Mouse (Mus musculus) left cerebral cortex, postnatal 14 days (tissue): ENCODE results near the gene Creld2. TPM values are rescaled to one million over a fixed set of nuclear protein-coding genes. Genes with fewer than 3 reads are reported as not detected.
A peak's percentile ranks its signal among the peaks of the same experiment; 100 is the strongest.
"Not testable (repeated sequence)": the region's sequence is repeated elsewhere in the genome, so short reads cannot be mapped to it uniquely, and the experiment has no call there.

Experiments used
- DNase-seq, 2 experiments: peaks; one replicate each; pipeline ENCODE4 v3.0.0; 2021 to 2022; ENCODE audit warnings: low spot score in 2 of 2, mixed read lengths in 1 of 2
- intact Hi-C: fragments of 180-260 bp; cut with DNase I; formaldehyde crosslinking; loops from one replicate; pipeline ENCODE4 v1.15.1; 2025
- long read RNA-seq, 2 experiments: library from polyadenylated mRNA; stranded (forward); transcript quantifications; one replicate each; pipeline ENCODE4 v2.0.0; 2021
- total RNA-seq, 2 experiments: library from RNA; stranded (reverse); gene quantifications; 2 replicates each; pipeline ENCODE4 v1.2.3; 2021

Gene Creld2
- 10 to 100 TPM; 18.9 to 21.4 TPM for total RNA-seq
- long read RNA-seq, experiment 1, transcript Creld2-201 (10 exons, 1,366 nt), result major isoform, 18 of 24 reads
- long read RNA-seq, experiment 1, partial matches to known transcripts, result 3 of 24 reads
- long read RNA-seq, experiment 1, other reads (novel, unspliced or antisense), result 3 of 24 reads
- long read RNA-seq, experiment 2, transcript Creld2-201 (10 exons, 1,366 nt), result major isoform, 27 of 29 reads
- long read RNA-seq, experiment 2, partial matches to known transcripts, result 2 of 29 reads
- long read RNA-seq, experiment 2, other reads (novel, unspliced or antisense), result 0 of 29 reads

DNA sequence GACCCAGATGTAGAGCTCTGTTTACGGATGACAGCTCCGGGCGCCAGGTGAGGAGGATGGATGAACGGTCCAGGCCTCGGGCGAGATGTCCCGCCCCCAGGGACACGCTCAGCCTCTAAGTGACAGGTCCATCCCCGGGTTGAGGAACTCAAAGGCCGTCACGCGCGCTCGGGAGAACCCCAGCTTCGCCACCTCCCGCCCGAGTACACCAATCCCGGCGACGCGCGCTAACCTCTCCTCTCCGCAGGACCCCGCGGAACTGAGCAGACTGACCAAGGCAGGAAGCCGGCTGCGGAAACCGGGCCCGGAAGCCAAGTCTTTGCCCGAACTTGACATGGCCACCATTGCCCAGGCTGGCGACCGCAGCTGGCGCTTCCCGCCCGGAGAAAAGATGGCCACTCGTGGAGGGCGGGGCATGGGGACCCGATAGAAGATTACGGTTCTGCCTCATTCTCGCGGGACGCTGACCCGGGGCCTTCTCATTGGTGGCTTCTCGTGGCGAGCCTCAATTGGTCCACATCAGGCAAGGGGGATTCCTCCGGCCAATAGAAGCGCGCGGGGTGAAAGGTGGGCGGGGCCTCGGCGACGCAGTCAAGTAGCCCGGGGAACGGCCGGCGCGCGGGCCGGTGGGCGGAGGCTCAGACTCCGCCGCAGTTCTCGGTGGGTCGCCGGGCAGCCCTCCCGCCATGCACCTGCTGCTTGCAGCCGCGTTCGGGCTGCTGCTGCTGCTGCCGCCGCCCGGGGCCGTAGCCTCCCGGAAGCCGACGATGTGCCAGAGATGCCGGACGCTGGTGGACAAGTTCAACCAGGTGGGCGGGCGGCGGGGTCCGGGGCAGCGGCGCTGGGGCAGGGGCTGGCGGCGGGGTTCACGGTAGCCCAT lies at the start of gene Creld2, which contains the start of gene Alg12:
Gene Creld2, plus strand, starts transcription at position 621 of the 880 bp plus-strand sequence.
Gene Alg12, minus strand, starts transcription at position 293 of the 880 bp plus-strand sequence.
- intact Hi-C loops, result loop anchor here (10.0 kb wide), 1 partner anchor 54 kb away; no protein-coding TSS in a partner anchor
- peak; percentile 100 for DNase-seq

DNA sequence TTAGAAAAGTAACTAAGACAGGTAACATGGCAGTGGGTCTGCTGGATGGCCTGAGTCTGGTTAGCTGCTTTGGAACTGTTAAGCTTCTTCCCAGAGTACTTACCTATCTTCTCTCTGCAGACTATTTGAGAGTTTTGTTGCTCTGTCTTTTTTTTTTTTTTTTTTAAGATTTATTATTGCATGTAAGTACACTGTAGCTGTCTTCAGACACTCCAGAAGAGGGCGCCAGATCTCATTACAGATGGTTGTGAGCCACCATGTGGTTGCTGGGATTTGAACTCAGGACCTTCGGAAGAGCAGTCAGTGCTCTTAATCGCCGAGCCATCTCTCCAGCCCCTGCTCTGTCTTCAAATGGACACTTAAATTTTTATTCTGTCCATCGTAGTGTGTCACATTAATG lies 44.8 kb upstream of the Creld2 start:
- intact Hi-C loops, DNase-seq: not testable (repeated sequence)

DNA sequence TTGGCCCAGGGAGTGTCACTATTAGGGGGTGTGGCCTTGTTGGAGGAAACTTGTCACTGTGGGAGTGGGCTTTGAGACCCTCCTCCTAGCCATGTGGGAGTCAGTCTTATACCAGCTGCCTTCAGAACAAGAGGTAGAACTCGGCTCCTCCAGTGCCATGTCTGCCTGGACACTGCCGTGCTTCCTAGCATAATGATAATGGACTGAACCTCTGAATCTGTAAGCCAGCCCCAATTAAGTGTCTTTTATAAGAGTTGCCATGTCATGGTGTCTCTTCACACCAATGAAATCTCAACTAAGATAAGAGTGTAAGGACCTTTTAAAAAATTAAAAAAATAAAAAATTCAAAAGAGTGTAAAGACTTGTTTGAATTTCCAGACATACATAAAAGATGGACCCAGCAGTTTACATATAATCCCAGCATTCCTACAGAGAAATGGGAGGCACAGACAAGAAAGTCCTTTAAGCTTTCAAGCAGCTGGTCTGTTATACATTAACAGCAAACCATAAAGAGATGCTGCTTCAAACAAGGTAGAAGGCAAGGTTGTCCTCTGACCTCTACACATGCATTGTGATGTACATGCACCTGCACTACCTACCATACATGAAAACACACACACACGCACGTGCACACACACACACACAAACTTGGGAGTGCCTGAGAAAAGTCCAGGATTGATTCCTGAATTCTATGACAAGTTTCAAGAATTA lies 27.2 kb upstream of the Creld2 start:
- intact Hi-C loops, result no loop called here
- DNase-seq, result no peak

DNA sequence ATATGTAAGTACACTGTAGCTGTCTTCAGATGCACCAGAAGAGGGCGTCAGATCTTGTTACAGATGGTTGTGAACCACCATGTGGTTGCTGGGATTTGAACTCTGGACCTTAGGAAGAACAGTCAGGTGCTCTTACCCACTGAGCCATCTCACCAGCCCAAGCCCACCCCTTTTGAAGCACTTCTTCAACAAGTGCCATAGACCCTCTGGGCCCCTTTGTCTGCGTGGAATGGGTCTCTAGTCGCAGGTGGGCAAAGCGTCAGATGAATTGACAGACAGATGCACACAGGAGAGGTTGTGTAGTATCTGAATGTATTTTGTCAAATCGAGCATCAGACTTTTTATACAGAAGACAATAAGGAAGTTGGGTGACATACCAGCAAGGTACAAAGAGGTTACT lies 24.7 kb upstream of the Creld2 start:
- intact Hi-C loops, DNase-seq: not testable (repeated sequence)

DNA sequence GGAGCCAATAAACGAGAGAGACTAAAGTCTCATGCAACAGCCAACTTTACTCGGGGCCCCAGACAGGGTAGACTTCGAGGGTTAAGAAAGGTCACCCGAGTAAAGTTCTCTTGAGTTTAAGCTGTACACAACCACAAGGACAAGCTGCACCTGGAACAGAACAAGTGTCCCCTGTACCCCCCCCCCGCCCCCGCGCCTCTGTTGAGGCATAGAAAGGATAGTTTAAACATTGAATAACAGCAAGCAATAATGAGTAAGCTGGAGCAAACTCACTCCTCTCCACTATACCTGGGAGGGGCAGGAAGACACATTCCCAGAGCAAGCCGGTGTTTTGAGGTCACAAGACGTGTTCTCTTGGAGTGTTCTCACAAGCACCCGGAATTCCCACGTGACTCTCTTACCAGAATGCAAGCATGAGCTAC lies 19.5 kb upstream of the Creld2 start:
- intact Hi-C loops, result no loop called here
- DNase-seq, result no peak

DNA sequence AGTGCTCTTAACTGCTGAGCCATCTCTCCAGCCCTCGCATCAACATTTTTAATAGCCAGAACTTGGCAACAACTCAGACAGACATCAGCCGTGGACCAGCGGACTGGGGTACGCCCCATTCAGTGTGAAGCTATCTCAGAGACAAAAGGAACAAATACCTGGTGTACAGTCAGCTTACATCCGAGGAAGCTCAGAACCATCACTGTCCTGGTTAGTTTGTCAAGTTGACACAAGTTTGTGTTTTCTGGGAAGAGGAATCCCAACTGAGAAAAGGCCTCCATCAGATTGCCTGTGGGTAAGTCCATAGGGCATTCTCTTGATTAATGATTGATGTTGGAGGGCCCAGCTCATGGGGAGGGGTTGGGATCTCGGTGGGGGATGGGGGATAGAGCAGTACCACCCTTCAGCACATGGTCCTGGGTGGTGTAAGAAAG lies 18.5 kb upstream of the Creld2 start:
- intact Hi-C loops, result no loop called here
- DNase-seq, result no peak

DNA sequence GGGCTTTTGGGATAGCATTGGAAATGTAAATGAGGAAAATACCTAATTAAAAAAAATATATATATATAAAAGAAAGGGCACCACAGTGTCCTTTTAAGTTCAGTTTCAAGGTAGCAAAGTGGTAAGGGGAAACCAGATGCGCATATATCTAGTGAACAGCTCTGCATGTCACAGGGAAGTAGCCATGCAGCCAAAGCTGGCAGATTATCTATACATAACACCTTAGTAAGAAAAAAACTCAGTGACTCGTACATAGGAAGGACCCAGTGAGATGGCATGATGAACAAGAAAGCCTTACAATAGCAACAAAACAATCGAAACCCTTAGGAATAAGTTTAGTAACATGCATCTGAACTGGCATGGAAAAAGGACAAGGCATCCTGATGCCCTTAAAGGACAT lies 17.5 kb upstream of the Creld2 start:
- intact Hi-C loops, result no loop called here
- no peak for DNase-seq

DNA sequence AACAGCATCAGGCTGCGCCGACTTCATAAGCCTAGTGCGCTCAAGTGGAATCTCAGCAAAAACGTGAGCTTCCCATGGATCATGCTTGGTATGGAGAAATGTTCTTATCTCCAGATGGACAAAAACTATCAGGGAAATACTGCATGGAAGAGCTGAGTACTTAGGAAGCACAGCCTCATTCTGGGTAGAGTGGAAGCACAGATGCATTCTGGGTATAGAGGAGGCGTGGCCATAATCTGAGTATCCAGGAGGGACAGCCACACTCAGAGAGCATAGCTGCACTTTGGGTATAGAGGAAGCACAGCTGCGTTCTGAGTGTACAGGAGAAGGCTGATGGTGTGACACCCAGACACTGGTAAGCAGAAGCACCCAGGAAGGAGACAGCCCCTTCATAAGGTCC lies 17.1 kb upstream of the Creld2 start:
- intact Hi-C loops, result no loop called here
- DNase-seq, result no peak

DNA sequence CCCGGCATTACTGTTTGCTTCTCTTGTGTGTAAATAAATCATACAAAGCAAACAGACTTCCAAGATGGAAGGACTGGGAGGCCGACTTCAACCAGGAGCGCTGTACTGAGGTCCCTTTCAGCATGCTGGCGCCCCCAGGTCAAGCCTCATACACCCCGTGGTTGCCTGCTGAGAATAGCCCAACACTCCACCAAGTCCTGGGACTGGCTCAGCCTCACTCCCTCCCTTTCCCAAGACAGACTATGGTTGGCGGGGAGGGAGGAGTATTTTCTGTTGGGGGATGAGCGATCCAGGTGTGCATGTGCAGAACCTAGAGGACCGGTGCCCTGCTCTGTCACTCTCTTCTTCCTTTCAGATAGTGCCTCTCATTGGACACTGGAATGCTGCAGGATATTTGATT lies 11.3 kb upstream of the Creld2 start:
- DNase-seq, result no peak
- intact Hi-C loops, result no loop called here

DNA sequence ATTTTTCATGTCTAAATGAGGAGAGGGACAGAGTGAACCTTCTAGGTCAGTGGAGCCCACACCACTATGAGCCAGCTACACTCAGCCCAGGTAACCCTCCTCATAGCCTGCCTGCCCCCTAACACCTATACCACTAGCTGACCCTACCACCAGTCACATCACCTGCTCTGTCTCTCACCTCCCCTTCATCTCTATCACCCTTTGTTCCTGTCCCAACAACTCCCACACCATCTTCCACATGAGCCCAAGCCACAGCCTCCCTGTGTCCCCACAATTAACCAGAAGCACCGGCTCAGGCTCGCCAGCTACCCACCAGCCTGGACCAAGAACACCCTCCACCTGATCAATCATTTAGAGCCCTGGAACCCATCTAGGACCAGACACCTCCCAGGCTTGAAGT lies 9.1 kb upstream of the Creld2 start:
- intact Hi-C loops, result loop anchor here (10.0 kb wide), 1 partner anchor 46 kb away; no protein-coding TSS in a partner anchor
- no peak for DNase-seq

DNA sequence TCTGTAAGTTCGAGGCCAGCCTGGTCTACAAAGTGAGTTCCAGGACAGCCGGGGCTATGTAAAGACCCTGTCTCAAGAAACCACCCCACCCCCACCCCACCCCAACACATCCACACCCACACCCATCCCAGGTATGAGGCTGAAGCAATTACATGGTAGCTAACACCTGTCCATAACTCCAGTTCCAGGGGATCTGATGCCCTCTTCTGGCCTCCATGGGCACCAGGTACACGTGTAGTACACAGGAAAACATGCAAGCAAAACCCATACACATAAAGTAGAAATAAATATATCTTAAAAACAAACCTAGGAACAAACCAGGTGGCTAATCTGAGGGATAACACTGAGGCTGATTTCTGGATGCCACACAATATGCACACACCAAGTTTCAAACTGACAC lies 6.2 kb upstream of the Creld2 start:
- intact Hi-C loops, result loop anchor here (10.0 kb wide), 1 partner anchor 48 kb away; no protein-coding TSS in a partner anchor
- DNase-seq, result no peak

DNA sequence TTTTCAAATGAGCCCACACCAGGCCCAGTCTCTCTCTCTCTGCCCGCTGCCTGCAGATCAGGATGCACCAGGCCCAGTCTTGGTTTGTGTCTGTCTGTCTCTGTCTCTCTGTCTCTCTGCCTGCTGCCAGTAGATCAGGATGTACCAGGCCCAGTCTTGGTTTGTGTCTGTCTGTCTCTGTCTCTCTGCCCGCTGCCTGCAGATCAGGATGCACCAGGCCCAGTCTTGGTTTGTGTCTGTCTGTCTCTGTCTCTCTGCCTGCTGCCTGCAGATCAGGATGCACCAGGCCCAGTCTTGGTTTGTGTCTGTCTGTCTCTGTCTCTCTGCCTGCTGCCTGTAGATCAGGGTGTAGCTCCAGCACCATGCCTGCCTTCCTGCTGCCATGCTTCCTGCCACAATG lies 5.6 kb upstream of the Creld2 start:
- not testable (repeated sequence) for DNase-seq
- intact Hi-C loops, result loop anchor here (10.0 kb wide), 1 partner anchor 49 kb away; no protein-coding TSS in a partner anchor

DNA sequence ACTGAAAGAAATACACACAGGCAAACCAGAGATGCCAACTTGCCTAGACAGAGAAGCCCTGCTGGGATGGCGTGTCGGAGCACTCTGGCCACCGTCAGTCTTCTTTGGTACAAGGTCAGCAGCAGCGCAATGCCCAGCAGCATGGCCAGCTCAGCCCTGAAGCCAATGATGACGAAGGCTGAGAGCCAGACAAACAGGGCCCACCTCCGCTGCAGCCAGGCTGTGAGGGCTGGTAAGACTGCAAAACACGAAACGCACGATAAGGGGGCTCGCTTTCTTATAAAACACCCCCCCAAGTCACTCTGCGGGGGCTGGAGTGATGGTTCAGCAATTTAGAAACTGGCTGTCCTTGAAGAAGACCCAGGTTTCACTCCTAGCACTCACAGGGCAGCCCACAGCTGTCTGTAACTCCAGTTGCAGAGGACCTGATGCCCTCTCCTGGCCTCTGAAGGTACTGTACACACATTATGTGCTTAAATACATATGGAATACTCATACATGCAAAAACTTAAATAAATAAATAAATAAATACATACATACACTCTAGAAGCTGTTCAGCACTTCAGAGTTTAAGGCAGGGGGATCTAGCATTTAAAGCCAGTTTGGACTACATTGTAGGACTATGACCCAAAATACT lies 4.9 kb upstream of the Creld2 start:
- intact Hi-C loops, result loop anchor here (10.0 kb wide), 1 partner anchor 50 kb away; no protein-coding TSS in a partner anchor
- DNase-seq, result no peak

DNA sequence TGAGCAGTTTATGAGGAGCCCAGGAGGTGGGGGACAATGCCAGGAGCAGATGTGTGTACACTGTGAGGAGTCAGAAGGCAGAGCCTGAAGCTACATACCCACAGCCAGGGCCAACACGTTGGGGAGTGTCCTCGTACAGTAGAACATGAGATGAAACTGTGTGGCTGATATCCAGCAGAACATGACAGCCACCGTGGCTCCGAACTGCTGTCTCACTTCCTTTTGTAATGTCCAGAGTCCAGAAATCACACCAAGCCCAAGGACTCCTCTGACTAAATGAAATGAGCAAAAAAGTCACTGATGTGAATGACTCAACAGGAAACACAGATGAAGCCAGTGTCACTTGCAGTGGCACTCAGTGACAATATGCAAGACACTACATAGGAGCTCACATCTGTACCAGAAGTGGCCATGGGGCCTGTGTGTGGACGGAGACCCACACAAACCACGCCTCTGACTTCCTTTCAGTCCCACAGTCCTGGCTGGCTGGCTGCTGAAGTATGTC lies 4.2 kb upstream of the Creld2 start:
- no peak for DNase-seq
- intact Hi-C loops, result loop anchor here (10.0 kb wide), 1 partner anchor 50 kb away; no protein-coding TSS in a partner anchor

DNA sequence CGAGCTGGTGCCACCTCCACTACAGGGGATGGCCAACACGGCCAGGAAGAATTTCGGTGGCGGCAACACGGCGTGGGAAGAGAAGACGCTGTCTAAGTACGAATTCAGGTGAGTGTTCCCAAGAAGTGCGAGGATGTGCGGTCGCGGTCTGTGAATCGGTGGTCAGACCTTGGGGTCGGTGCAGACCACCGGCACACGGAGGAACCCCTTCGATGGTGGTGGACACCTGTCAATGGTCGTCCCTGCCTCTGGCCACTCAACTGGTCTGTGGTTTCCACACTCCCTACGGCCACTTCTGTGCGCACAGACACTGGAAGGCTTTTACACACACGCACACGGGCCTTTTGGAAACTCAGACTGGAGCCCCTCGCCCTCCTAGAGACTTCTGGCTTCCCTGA lies 459 bp downstream of the Creld2 start:
- intact Hi-C loops, result loop anchor here (10.0 kb wide), 2 partner anchors 55 to 265 kb away; partner anchors contain the start of gene Selenoo

DNA sequence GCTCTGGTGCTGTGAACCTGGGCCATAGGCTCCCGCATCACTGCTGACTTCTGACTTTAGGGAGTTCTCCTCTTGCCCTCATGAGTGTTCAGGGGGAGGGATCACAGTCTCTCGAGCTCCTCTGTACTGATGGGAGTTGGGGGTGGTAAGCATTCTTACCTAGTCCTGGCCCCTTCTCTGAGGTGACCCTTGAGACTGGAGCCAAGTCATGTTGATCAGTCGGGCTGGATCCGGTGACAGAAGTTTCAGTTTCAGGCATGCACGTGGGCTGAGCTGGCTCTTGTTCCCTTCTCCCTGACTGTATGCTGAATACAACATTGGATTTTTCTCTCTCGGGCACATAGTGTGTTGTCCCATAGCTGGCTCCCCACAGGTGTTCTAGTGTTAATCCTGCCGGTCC lies 2.0 kb downstream of the Creld2 start:
- no peak for DNase-seq
- intact Hi-C loops, result loop anchor here (10.0 kb wide), 1 partner anchor 263 kb away; the partner anchor contains the start of gene Selenoo

More for the DNA sequence above, 459 bp downstream of the Creld2 start:
- DNase-seq, result no peak

DNA sequence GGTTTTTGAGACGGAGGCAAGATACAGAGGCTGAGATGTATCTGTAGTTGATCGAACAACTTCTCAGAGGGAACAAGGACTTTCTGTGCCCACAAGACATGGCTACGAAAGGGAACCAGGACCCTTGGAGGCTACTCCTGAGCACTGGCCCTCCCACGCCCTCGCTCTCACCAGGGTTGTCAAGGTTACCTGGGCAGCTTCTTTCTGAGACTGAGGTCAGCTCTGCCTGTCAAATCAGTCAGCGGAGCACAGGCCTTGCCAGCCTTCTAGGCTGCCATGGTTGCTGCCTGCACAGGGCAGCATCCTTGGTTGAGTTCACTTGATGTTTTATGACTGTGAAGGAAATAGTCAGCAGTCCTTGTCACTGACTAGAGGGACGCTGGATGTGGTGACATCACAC lies 3.1 kb downstream of the Creld2 start:
- intact Hi-C loops, result loop anchor here (10.0 kb wide), 1 partner anchor 262 kb away; the partner anchor contains the start of gene Selenoo
- DNase-seq, result no peak

DNA sequence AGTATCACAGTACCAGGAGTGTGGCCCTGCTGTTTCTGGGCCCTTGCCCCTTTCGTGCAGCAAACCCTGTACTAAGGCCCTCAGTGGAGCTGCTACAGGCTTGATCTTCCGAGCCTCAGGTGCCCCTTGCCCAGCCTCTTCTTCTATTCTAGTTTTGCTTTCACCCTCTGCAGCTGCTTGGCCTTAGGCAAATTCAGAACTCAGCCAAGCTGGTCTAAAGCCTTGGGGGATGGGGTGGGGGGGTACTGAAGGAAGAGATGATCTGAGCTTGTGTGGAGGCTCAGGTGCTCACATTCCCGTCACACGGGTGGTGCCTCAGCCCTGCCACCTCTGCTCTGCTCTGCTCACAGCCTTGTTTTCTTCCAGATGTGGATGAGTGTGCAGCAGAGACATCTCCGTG lies 3.9 kb downstream of the Creld2 start:
- intact Hi-C loops, result loop anchor here (10.0 kb wide), 1 partner anchor 261 kb away; the partner anchor contains the start of gene Selenoo
- no peak for DNase-seq
